Mouse (Mus musculus): Measurements from ENCODE around the gene Snx22.

Snx22 gene

GRCm38 (mm10) chr9:66069583-66069982 lies at the start of gene Snx22:
Gene Snx22, minus strand, starts transcription at chr9:66069719.
- peak; percentile 91 for DNase-seq (ENCODE audit: low read depth, low spot score)

GRCm38 (mm10) chr9:66116890-66117289 lies 47.4 kb upstream of the Snx22 start:
- no peak for DNase-seq (ENCODE audit: low read depth, low spot score)

DNA sequence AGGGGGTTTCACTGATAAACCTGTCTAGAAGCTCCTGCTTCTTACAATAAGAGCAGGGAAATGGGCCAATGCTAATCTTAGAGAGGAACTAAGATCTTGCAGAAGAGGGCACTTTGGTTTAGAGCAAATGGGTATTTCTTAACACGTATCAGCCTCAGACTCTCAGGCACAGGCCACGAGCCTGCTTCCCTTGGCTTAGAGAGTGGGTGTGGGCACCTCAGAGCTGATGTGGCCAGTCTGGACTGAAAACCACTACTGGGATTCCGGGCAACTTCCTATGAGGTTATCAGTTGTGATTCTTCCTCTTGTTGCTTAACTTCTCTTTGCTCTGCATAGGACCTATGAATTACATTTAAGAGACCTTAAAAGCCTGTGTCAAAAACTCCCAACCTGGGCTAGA lies 44.8 kb upstream of the Snx22 start:
- DNase-seq (ENCODE audit: low read depth, low spot score): no peak

DNA sequence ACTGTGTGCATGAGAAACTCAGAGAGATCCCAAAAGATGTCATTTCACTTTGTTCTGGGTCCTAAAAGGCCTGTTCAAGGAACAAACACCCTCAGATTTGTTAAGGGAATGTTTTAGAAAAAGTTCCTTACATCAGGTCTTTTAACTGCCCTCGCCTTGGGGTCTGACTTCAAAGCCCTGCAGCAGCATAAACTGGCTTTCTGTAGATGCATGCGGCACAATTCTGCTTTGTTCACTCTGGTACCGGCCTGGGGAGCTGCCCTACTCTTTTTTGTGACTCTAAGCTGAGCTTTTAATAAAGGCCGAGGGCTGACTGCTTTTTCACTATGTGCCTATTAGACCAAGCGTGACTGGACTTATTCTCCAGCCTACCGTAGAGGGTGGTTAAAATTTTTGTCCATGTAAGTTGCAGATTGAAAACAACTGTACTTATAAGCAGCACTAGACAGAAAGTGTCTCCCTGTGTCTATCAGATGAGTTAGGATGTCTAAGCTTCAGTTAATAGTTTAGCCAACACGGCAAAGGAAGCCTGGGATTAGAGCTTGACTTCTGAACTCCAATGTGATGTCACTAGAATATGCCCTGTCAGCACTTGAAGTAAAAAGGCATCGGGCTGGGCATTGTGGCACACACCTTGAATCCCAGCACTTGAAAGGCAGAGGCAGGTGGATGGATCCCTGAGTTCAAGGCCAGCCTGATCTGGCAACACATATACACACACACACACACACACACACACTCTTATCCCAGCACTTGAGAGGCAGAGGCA lies 41.3 kb upstream of the Snx22 start:
- DNase-seq (ENCODE audit: low read depth, low spot score): no peak

DNA sequence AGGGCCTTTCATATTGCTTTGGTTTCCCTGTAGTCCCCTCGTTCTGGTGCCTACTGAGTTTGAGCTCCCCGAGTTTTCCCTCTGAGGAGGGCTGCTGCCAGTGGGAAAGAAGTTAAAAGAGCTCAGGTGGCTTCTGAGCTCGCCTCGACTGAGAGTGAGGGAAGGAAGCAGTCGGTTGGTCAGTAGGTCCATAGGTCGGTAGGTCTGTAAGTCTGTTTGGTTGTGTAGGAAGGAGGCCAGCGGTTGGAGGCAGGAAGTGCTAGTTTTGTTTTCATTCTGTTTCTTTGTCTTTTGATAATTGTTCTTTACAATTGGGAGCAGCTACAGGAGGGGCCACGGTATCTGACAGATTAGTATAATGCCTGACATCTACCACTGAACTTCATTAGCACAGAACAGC lies 40.6 kb upstream of the Snx22 start:
- no peak for DNase-seq (ENCODE audit: low read depth, low spot score)

- no peak for DNase-seq (ENCODE audit: low read depth, low spot score)
Observed at GRCm38 (mm10) chr9:66109574-66109973, 40.1 kb upstream of the Snx22 start.

GRCm38 (mm10) chr9:66105168-66105567 lies 35.6 kb upstream of the Snx22 start:
- no peak for DNase-seq (ENCODE audit: low read depth, low spot score)

DNA sequence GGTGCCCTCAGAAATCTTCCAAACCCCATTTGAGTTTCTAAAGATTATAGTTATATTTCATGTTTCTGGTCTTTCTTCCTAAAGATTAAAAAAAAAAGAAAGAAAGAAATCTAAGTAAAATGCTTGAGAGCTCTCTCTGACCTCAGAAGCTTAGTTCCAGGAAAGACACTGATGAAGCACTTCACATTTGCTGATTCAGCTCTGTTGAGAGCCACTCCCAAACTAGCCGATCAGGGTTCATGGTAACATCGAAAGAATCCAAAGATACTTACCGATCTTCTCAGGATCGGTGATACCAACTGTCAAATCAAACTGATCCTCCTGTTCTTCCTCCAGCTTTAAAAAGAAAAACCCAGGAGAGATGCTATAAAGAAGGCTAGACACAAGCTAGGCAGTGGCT lies 35.1 kb upstream of the Snx22 start:
- no peak for DNase-seq (ENCODE audit: low read depth, low spot score)

DNA sequence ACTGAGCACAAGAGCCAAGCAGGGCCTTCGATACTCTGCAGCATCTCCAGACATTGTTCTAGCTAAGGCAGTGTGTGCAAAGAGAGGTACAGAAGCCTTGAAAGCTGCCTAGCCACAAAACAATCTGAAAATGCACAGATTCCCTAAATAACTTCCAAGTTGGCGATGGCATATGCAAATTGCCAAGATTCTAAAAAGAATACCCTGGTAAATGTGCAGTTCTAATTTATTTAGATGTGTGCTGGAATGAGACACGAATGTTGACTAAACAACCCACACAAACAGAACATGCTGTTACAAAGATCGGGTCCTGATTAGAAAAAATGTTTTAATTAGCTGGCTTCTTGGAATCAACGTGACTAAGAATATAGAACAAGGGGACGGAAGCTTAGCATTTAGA lies 33.1 kb upstream of the Snx22 start:
- DNase-seq (ENCODE audit: low read depth, low spot score): no peak

GRCm38 (mm10) chr9:66101577-66101976 lies 32.1 kb upstream of the Snx22 start:
- no peak for DNase-seq (ENCODE audit: low read depth, low spot score)

GRCm38 (mm10) chr9:66092664-66093063 lies 23.1 kb upstream of the Snx22 start:
- DNase-seq (ENCODE audit: low read depth, low spot score): no peak

- no peak for DNase-seq (ENCODE audit: low read depth, low spot score)
Observed at GRCm38 (mm10) chr9:66091327-66092231, 22.1 kb upstream of the Snx22 start.

GRCm38 (mm10) chr9:66090593-66091244 lies 21.2 kb upstream of the Snx22 start:
- DNase-seq (ENCODE audit: low read depth, low spot score): no peak

GRCm38 (mm10) chr9:66088411-66088810 lies 18.9 kb upstream of the Snx22 start:
- DNase-seq (ENCODE audit: low read depth, low spot score): peak; percentile 76

GRCm38 (mm10) chr9:66087062-66087461 lies 17.5 kb upstream of the Snx22 start:
- DNase-seq (ENCODE audit: low read depth, low spot score): no peak

DNA sequence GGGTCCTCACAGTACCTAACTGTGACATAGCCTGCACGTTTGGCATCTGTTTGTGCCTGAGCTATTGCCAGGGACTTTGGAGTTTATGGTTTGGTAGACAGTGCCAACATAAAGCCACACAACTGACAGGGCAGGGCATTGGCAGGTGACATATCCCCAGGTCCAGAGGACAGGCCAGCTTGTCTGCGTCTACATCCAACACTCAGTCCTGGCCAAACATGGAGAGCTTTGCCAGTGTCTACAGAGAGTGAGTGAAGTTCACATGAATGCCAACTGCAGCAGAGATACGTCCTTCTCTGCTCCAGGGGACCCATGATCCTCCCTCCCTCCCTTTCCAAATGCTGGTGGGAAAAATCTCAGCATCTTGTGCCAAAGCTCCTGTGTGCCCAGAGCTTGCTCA lies 14.7 kb upstream of the Snx22 start:
- DNase-seq (ENCODE audit: low read depth, low spot score): no peak

DNA sequence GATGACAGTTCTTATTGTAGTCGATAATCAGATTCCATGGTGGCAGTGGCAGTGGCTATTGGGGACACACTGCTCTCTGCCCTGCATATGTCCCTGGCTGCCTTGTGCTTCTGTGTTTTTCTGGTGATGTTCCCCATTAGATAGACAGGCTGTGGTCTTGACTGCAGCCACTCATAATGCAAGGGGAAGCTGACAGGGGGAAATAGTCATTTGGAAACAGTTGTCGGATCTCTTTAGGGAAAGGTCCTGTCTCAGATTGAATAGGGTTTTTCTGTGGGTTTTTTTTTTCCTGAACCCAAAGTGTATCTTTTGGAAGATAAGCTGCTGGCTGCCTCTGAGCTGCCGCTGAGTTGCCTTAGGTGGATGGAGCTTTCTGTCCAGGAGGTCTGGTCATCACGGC lies 12.5 kb upstream of the Snx22 start:
- DNase-seq (ENCODE audit: low read depth, low spot score): no peak

DNA sequence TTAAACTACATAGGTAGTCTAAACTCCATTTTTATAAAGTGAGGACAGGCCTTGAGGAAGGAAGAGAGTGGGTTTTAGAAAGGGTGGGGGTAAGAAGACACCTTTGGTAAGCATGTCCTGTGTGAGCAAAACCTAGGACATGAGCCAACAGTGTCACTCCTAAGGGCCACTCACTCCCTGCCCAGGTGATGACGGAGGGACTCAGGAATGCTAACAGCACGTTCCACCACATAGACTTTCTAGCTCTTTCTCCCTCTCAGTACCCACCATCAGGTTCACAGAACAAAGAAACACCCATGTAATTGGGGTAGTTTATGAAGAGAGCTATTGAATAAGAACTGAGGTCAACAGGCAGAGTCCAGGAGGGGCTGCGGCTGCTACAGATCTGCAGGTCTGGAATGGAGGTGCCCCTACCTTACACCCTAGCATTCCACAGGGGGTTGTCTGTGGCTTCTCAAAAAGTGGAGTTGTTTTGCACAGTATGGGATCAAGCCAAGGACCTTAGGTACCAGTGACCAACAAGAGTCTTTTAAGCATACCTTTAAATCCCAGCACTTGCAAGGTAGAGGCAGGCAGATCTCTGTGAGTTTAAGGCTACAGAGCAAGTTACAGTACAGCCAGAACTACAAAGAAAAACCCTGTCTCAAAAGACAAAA lies 11.4 kb upstream of the Snx22 start:
- DNase-seq (ENCODE audit: low read depth, low spot score): no peak

- no peak for DNase-seq (ENCODE audit: low read depth, low spot score)
Observed at GRCm38 (mm10) chr9:66078493-66078892, 9.0 kb upstream of the Snx22 start.

DNA sequence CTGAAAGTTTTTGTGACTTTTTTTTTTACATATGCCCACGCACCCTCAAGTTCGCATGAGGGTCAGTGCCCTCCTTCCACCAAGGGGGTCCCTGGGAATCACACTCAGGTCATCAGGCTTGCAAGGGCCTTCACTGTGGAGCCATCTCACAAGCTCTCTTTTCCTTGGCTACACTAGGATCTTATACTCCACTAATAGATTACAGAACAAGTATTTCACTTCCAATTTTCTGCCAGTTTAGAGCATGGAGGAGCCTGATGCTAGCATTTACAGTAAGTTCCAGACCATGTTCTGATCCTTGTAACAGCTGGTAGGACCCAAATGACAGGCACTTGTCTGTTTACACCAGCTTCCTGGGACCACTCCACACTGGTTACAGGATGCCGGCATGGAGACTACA lies 8.6 kb upstream of the Snx22 start:
- DNase-seq (ENCODE audit: low read depth, low spot score): no peak

DNA sequence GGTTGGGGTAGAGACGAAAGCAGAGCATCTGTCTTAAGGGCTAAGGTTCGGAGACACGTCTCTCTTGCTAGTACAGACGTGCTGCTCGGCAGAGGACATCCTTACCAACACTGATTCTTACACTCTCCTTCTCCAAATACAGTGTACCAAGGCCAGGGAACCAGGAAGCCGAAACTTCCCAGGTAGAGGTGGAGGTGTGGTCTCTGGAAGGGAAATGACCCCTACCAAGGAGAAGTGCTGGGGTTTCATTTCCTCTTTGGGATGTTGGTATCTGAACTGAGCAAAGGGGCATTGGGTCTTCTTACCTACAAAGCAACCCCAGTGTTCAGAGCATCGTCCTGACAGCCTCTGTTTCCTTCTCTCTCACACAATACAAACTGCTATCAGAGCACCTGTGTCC lies 3.2 kb upstream of the Snx22 start:
- no peak for DNase-seq (ENCODE audit: low read depth, low spot score)

GRCm38 (mm10) chr9:66070151-66070550 lies 632 bp upstream of the Snx22 start:
- no peak for DNase-seq (ENCODE audit: low read depth, low spot score)
